Mouse (Mus musculus) B cell, adult 67 days (primary cell): ENCODE results near the gene Gm10944. TPM values are rescaled to one million over a fixed set of nuclear protein-coding genes. Genes with fewer than 3 reads are reported as not detected.

Experiments
- total RNA-seq, 2 experiments: library from RNA; stranded (reverse); gene quantifications; 4 replicates each; pipeline ENCODE4 v1.2.4; 2023

Gene Gm10944
- not detected for total RNA-seq

GRCm38 (mm10) chr10:10681048-10681447 is at the start of gene Gm10944:
TSS of gene Gm10944 (plus strand) at chr10:10681348.

Other genes with a start within 250 kb of the Gm10944 start
- gene Adgb, start 209.0 kb upstream of the Gm10944 start, total RNA-seq: under 1 TPM in 1 of 2 experiments, not detected in 1; 0.09 TPM
- 1 to 10 TPM; 2.9 to 4.9 TPM for gene Rab32, start 123.1 kb upstream of the Gm10944 start, total RNA-seq